ENCODE assay signal across 1 mouse cellular context in genomic region chr7:101171002-101171401, GRCm38 (mm10).
TF ChIP-seq lines count a peak whose summit lies in the region.

No protein-coding gene starts in this region.

TF ChIP-seq in CH12.LX, 34 proteins besides CTCF, POLR2A, EP300 and RAD21 (continued from another document):
- TF ChIP-seq NELFE (IDR thresholded peaks at IDR 0.05; ENCODE audit: low read depth, low read length): no peak; the same call in 1 of the 2 replicates
- TF ChIP-seq SIN3A (IDR thresholded peaks at IDR 0.05; ENCODE audit: low read length): peak; percentile 75
- TF ChIP-seq UBTF (IDR thresholded peaks at IDR 0.05; ENCODE audit: low read depth, low read length): no peak
- no peak for TF ChIP-seq BHLHE40 (IDR thresholded peaks at IDR 0.05; ENCODE audit: low read depth, low read length)
- TF ChIP-seq ZNF384 (IDR thresholded peaks at IDR 0.05; ENCODE audit: low read depth, low read length): peak; percentile 11; the same call in 1 of the 2 replicates
- TF ChIP-seq SMC3 (IDR thresholded peaks at IDR 0.05; ENCODE audit: low read depth, low read length): no peak
- TF ChIP-seq RCOR1 (conservative IDR thresholded peaks at IDR 0.05; ENCODE audit: low read depth, low read length): no peak
- no peak for TF ChIP-seq ZKSCAN1 (IDR thresholded peaks at IDR 0.05; ENCODE audit: borderline replicate concordance, low read depth, low read length)
- TF ChIP-seq CHD1 (IDR thresholded peaks at IDR 0.05; ENCODE audit: low read depth, low read length): peak; percentile 57; the same call in 1 of the 2 replicates
- peak; percentile 69 for TF ChIP-seq ETS1 (conservative IDR thresholded peaks at IDR 0.05; ENCODE audit: low read depth, low read length)
- no peak for TF ChIP-seq USF2 (conservative IDR thresholded peaks at IDR 0.05; ENCODE audit: low read depth, low read length)
